Mouse (Mus musculus) 3T3-L1 (cell line): ENCODE data around the gene Trim67.
A peak's percentile ranks its signal among the peaks of the same experiment; 100 is the strongest.

ENCODE experiments used
- DNase-seq: peaks from one replicate; pipeline ENCODE4 v3.0.0-alpha.2; 2015; ENCODE audit warnings: low read depth, low spot score

Gene Trim67

GRCm38 (mm10) chr8:124792708-124793107, at the start of gene Trim67:
Gene Trim67 (plus strand): TSS chr8:124793092.
- no peak for DNase-seq

- DNase-seq = no peak
Measured at GRCm38 (mm10) chr8:124746661-124747060, 46.2 kb upstream of the Trim67 start.

- no peak for DNase-seq
Measured at GRCm38 (mm10) chr8:124751191-124751590, 41.7 kb upstream of the Trim67 start.

GRCm38 (mm10) chr8:124751709-124752173, 41.2 kb upstream of the Trim67 start, which contains the start of gene Fam89a:
Gene Fam89a (minus strand): TSS chr8:124751832.
- no peak for DNase-seq

- DNase-seq = no peak
Measured at GRCm38 (mm10) chr8:124752325-124752862, 40.5 kb upstream of the Trim67 start.

GRCm38 (mm10) chr8:124754101-124754791, 38.6 kb upstream of the Trim67 start:
- DNase-seq = no peak

- no peak for DNase-seq
Measured at GRCm38 (mm10) chr8:124754792-124755190, 38.1 kb upstream of the Trim67 start.

GRCm38 (mm10) chr8:124755481-124755880, 37.4 kb upstream of the Trim67 start:
- DNase-seq = no peak

- no peak for DNase-seq
Measured at GRCm38 (mm10) chr8:124756153-124756552, 36.7 kb upstream of the Trim67 start.

- DNase-seq = no peak
Measured at GRCm38 (mm10) chr8:124756601-124757000, 36.3 kb upstream of the Trim67 start.

- DNase-seq = peak; percentile 43
Measured at GRCm38 (mm10) chr8:124758544-124758943, 34.3 kb upstream of the Trim67 start.

- DNase-seq = no peak
Measured at GRCm38 (mm10) chr8:124763061-124763460, 29.8 kb upstream of the Trim67 start.

- no peak for DNase-seq
Measured at GRCm38 (mm10) chr8:124772389-124772788, 20.5 kb upstream of the Trim67 start.

GRCm38 (mm10) chr8:124775695-124776094, 17.2 kb upstream of the Trim67 start:
- peak; percentile 32 for DNase-seq

- DNase-seq = peak; percentile 74
Measured at GRCm38 (mm10) chr8:124780236-124780635, 12.7 kb upstream of the Trim67 start.

- DNase-seq = peak; percentile 46
Measured at GRCm38 (mm10) chr8:124782431-124782830, 10.5 kb upstream of the Trim67 start.

GRCm38 (mm10) chr8:124783228-124783627, 9.7 kb upstream of the Trim67 start:
- DNase-seq = no peak

- DNase-seq = no peak
Measured at GRCm38 (mm10) chr8:124784613-124785012, 8.3 kb upstream of the Trim67 start.

- DNase-seq = no peak
Measured at GRCm38 (mm10) chr8:124790676-124791075, 2.2 kb upstream of the Trim67 start.

GRCm38 (mm10) chr8:124791751-124792150, 1.1 kb upstream of the Trim67 start:
- DNase-seq = no peak

GRCm38 (mm10) chr8:124792186-124792585, 706 bp upstream of the Trim67 start:
- DNase-seq = no peak

GRCm38 (mm10) chr8:124793172-124793651, 320 bp downstream of the Trim67 start:
- no peak for DNase-seq
